Mouse (Mus musculus) limb, embryonic 11.5 days (tissue): ENCODE results near the gene Sirt3. TPM values are rescaled to one million over a fixed set of nuclear protein-coding genes. Genes with fewer than 3 reads are reported as not detected.
A peak's percentile ranks its signal among the peaks of the same experiment; 100 is the strongest.

Experiments
- ATAC-seq: fragments of 200-750 bp; cut with Nextera tagmentation; 2 replicates; pipeline ENCODE4 v1.8.0; 2017; ENCODE audit warnings: low read depth; ENCODE audit not compliant: insufficient number of reproducible peaks, low FRiP score, low TSS enrichment
- DNase-seq: peaks from one replicate; pipeline ENCODE4 v3.0.0-alpha.2; 2015; ENCODE audit warnings: low spot score
- H3K27ac ChIP-seq: fragments of 300-500 bp; sonication (generic); replicated peaks from 2 replicates; pipeline ENCODE4 v1.5.1; 2014; ENCODE audit warnings: low read depth, mild to moderate bottlenecking, low read length
- H3K27me3 ChIP-seq: fragments of 300-500 bp; sonication (generic); 2 replicates; pipeline ENCODE4 v1.6.1; 2014; ENCODE audit warnings: mild to moderate bottlenecking, low read length, mixed read lengths; ENCODE audit not compliant: control insufficient read depth, insufficient read depth
- H3K36me3 ChIP-seq: fragments of 300-500 bp; sonication (generic); 2 replicates; pipeline ENCODE4 v1.6.1; 2014; ENCODE audit warnings: mild to moderate bottlenecking, low read length, moderate library complexity, mixed read lengths; ENCODE audit not compliant: control insufficient read depth, insufficient read depth
- H3K4me1 ChIP-seq: fragments of 300-500 bp; sonication (generic); 2 replicates; pipeline ENCODE4 v1.6.1; 2014; ENCODE audit warnings: low read length, mixed read lengths; ENCODE audit not compliant: control insufficient read depth, insufficient read depth
- H3K4me2 ChIP-seq: fragments of 300-500 bp; sonication (generic); 2 replicates; pipeline ENCODE4 v1.6.1; 2014; ENCODE audit warnings: low read depth, mild to moderate bottlenecking, moderate library complexity; ENCODE audit not compliant: severe bottlenecking
- H3K4me3 ChIP-seq: fragments of 300-500 bp; sonication (generic); 2 replicates; pipeline ENCODE4 v1.5.1; 2014; ENCODE audit warnings: low read depth, low read length
- H3K9ac ChIP-seq: fragments of 300-500 bp; sonication (generic); 2 replicates; pipeline ENCODE4 v1.6.1; 2014; ENCODE audit warnings: mild to moderate bottlenecking, low read length
- H3K9me3 ChIP-seq: fragments of 300-500 bp; sonication (generic); 2 replicates; pipeline ENCODE4 v1.6.1; 2016; ENCODE audit warnings: low read length; ENCODE audit not compliant: control insufficient read depth
- whole genome bisulfite sequencing: fragments of 180-500 bp; shearing (Covaris S2); extraction: QIAGEN DNeasy Blood & Tissue Kit; methylation state at CpG from one replicate; pipeline ENCODE4 v1.1.7; 2014; 5-methylcytosine and 5-hydroxymethylcytosine counted together
- polyA plus RNA-seq: library from polyadenylated mRNA; unstranded; fragments of >200 nt; fragmentation: Nextera tagmentation; extraction: Ambion mirVana; gene quantifications from 2 replicates; pipeline ENCODE4 v1.2.1, GENCODE M21; 2014

Gene Sirt3
- polyA plus RNA-seq, 1 experiment from 2014 or later: 23.2 TPM

GRCm38 (mm10) chr7:140914031-140914690 lies 32.1 kb upstream of the Sirt3 start:
- 83% methylated on average over 8 of the region's 8 CpGs for WGBS
- no peak for DNase-seq

GRCm38 (mm10) chr7:140912846-140913482 lies 30.9 kb upstream of the Sirt3 start:
- H3K9ac ChIP-seq: no peak overlapping the region
- no peaks in the 10 kb centered on the region for H3K36me3 ChIP-seq
- no peaks in the 10 kb centered on the region; the same call in 1 of the 2 replicates for H3K4me1 ChIP-seq
- H3K4me3 ChIP-seq: no peak overlapping the region
- 75% methylated on average over 5 of the region's 5 CpGs for WGBS
- H3K4me2 ChIP-seq: no peak overlapping the region
- H3K27ac ChIP-seq: no peak overlapping the region
- no peaks in the 10 kb centered on the region for H3K27me3 ChIP-seq
- ATAC-seq: no peak
- no peaks in the 10 kb centered on the region for H3K9me3 ChIP-seq
- no peak for DNase-seq

More at GRCm38 (mm10) chr7:140914031-140914690, 32.1 kb upstream of the Sirt3 start:
- H3K27ac ChIP-seq: no peak overlapping the region
- H3K9ac ChIP-seq: no peak overlapping the region
- H3K36me3 ChIP-seq: no peaks in the 10 kb centered on the region
- no peak overlapping the region for H3K4me2 ChIP-seq
- H3K27me3 ChIP-seq: no peaks in the 10 kb centered on the region
- ATAC-seq: no peak
- no peak overlapping the region for H3K4me3 ChIP-seq
- no peaks in the 10 kb centered on the region for H3K9me3 ChIP-seq
- H3K4me1 ChIP-seq: no peaks in the 10 kb centered on the region

- Histone ChIP-seq H3K27me3 (no peaks in the 10 kb centered on the region), H3K9ac (no peak overlapping the region), H3K36me3 (no peaks in the 10 kb centered on the region), H3K4me3 (no peak overlapping the region), H3K4me1 (no peaks in the 10 kb centered on the region; the same call in 1 of the 2 replicates), H3K27ac (no peak overlapping the region), H3K4me2 (no peak overlapping the region), H3K9me3 (no peaks in the 10 kb centered on the region)
- ATAC-seq (no peak), DNase-seq (no peak)
- 65% methylated on average over 3 of the region's 3 CpGs for WGBS
Measured at GRCm38 (mm10) chr7:140912293-140912692, 30.2 kb upstream of the Sirt3 start.

GRCm38 (mm10) chr7:140908634-140909107 lies 26.6 kb upstream of the Sirt3 start:
- Histone ChIP-seq H3K4me3 (peak overlapping the region; percentile 33), H3K4me1 (no peaks in the 10 kb centered on the region; the same call in 1 of the 2 replicates), H3K4me2 (peak overlapping the region; percentile 62), H3K9me3 (no peaks in the 10 kb centered on the region), H3K27ac (no peak overlapping the region), H3K36me3 (no peaks in the 10 kb centered on the region), H3K9ac (peak overlapping the region; percentile 38; the same call in 1 of the 2 replicates), H3K27me3 (no peaks in the 10 kb centered on the region)
- ATAC-seq: peak; percentile 81; the same call in 1 of the 2 replicates
- DNase-seq: peak; percentile 92
- under 1% methylated on average over 19 of the region's 19 CpGs for WGBS

GRCm38 (mm10) chr7:140908181-140908580 lies 26.1 kb upstream of the Sirt3 start:
- Histone ChIP-seq H3K4me2 (no peak overlapping the region), H3K4me3 (no peak overlapping the region), H3K9me3 (no peaks in the 10 kb centered on the region), H3K36me3 (no peaks in the 10 kb centered on the region), H3K27me3 (no peaks in the 10 kb centered on the region), H3K27ac (no peak overlapping the region), H3K9ac (no peak overlapping the region), H3K4me1 (peaks cover 3% of the 10 kb centered on the region; the same call in 1 of the 2 replicates)
- DNase-seq (no peak), ATAC-seq (peak; percentile 9; the same call in 1 of the 2 replicates)
- 55% methylated on average over 7 of the region's 7 CpGs for WGBS

GRCm38 (mm10) chr7:140907697-140908096 lies 25.6 kb upstream of the Sirt3 start:
- Histone ChIP-seq H3K9me3 (no peaks in the 10 kb centered on the region), H3K9ac (no peak overlapping the region), H3K4me1 (peaks cover 7% of the 10 kb centered on the region; the same call in 1 of the 2 replicates), H3K27ac (no peak overlapping the region), H3K4me3 (no peak overlapping the region), H3K36me3 (no peaks in the 10 kb centered on the region), H3K4me2 (no peak overlapping the region), H3K27me3 (no peaks in the 10 kb centered on the region)
- no peak for ATAC-seq
- no peak for DNase-seq
- 86% methylated on average over 7 of the region's 7 CpGs for WGBS

GRCm38 (mm10) chr7:140907131-140907530 lies 25.0 kb upstream of the Sirt3 start:
- no peaks in the 10 kb centered on the region for H3K27me3 ChIP-seq
- H3K4me1 ChIP-seq: peaks cover 7% of the 10 kb centered on the region; the same call in 1 of the 2 replicates
- H3K4me2 ChIP-seq: no peak overlapping the region
- H3K4me3 ChIP-seq: no peak overlapping the region
- no peak overlapping the region for H3K27ac ChIP-seq
- H3K9ac ChIP-seq: no peak overlapping the region
- H3K36me3 ChIP-seq: no peaks in the 10 kb centered on the region
- WGBS: 90% methylated on average over 13 of the region's 13 CpGs
- DNase-seq (no peak), ATAC-seq (no peak)
- H3K9me3 ChIP-seq: no peaks in the 10 kb centered on the region

- Histone ChIP-seq H3K36me3 (no peaks in the 10 kb centered on the region), H3K4me1 (peaks cover 9% of the 10 kb centered on the region; the same call in 1 of the 2 replicates), H3K27me3 (no peaks in the 10 kb centered on the region), H3K9ac (no peak overlapping the region), H3K9me3 (no peaks in the 10 kb centered on the region), H3K4me2 (no peak overlapping the region), H3K4me3 (no peak overlapping the region), H3K27ac (no peak overlapping the region)
- no peak for ATAC-seq
- DNase-seq: no peak
- 84% methylated on average over 2 of the region's 2 CpGs for WGBS
Measured at GRCm38 (mm10) chr7:140905642-140906081, 23.6 kb upstream of the Sirt3 start.
